Mouse (Mus musculus) stomach, postnatal 0 days (tissue): ENCODE data around the gene Glb1l. TPM values are rescaled to one million over a fixed set of nuclear protein-coding genes. Genes with fewer than 3 reads are reported as not detected.

ENCODE experiments used
- ATAC-seq: fragments of 200-750 bp; cut with Nextera tagmentation; 2 replicates; pipeline ENCODE4 v1.8.0; 2017; ENCODE audit not compliant: low FRiP score, low TSS enrichment
- DNase-seq: peaks from one replicate; pipeline ENCODE4 v3.0.0-alpha.2; 2016; ENCODE audit warnings: low spot score
- H3K27ac ChIP-seq: fragments of 300-500 bp; sonication (generic); replicated peaks from 2 replicates; pipeline ENCODE4 v1.5.1; 2014; ENCODE audit warnings: mild to moderate bottlenecking, control low read depth
- H3K27me3 ChIP-seq: fragments of 300-500 bp; sonication (generic); 2 replicates; pipeline ENCODE4 v1.6.1; 2014; ENCODE audit warnings: low read length; ENCODE audit not compliant: control insufficient read depth, insufficient read depth
- H3K36me3 ChIP-seq: fragments of 300-500 bp; sonication (generic); 2 replicates; pipeline ENCODE4 v1.6.1; 2014; ENCODE audit warnings: low read length, mixed read lengths; ENCODE audit not compliant: control insufficient read depth, insufficient read depth
- H3K4me1 ChIP-seq: fragments of 300-500 bp; sonication (generic); replicated peaks from 2 replicates; pipeline ENCODE4 v1.6.1; 2014; ENCODE audit warnings: antibody characterized with exemption; ENCODE audit not compliant: control insufficient read depth, insufficient read depth
- H3K4me2 ChIP-seq: fragments of 300-500 bp; sonication (generic); replicated peaks from 2 replicates; pipeline ENCODE4 v1.6.1; 2014; ENCODE audit warnings: low read depth, mild to moderate bottlenecking, control low read depth, moderate library complexity
- H3K4me3 ChIP-seq: fragments of 300-500 bp; sonication (generic); 2 replicates; pipeline ENCODE4 v1.5.1; 2014; ENCODE audit warnings: low read depth, low read length, control low read depth
- H3K9ac ChIP-seq: fragments of 300-500 bp; sonication (generic); 2 replicates; pipeline ENCODE4 v1.6.1; 2014; ENCODE audit warnings: mild to moderate bottlenecking, low read length, control low read depth, mixed read lengths
- H3K9me3 ChIP-seq: fragments of 300-500 bp; sonication (generic); 2 replicates; pipeline ENCODE4 v1.6.1; 2016; ENCODE audit warnings: low read length; ENCODE audit not compliant: control insufficient read depth
- CTCF ChIP-seq: IDR thresholded peaks from 2 replicates; pipeline ENCODE4 v1.5.1; 2016; ENCODE audit warnings: antibody characterized with exemption, low read depth, mild to moderate bottlenecking, moderate library complexity
- EP300 ChIP-seq: optimal IDR thresholded peaks from 2 replicates; pipeline ENCODE3; 2016; ENCODE audit warnings: antibody characterized with exemption
- WGBS: fragments of 180-500 bp; shearing (Covaris S2); extraction: QIAGEN DNeasy Blood & Tissue Kit; methylation state at CpG from one replicate; pipeline ENCODE4 v1.1.7; 2014; 5-methylcytosine and 5-hydroxymethylcytosine counted together
- microRNA-seq: library from miRNA; unstranded; fragments of <30 nt; microRNA quantifications from one replicate; pipeline ENCODE4, GENCODE M21; 2016
- polyA plus RNA-seq: library from polyadenylated mRNA; unstranded; fragments of >200 nt; fragmentation: Nextera tagmentation; extraction: Ambion mirVana; gene quantifications from 2 replicates; pipeline ENCODE4 v1.2.1, GENCODE M21; 2015

The Glb1l gene
- polyA plus RNA-seq, 1 experiment from 2014 or later = 5.2 TPM

GRCm38 (mm10) chr1:75160256-75160617 lies 50.4 kb downstream of the Glb1l start:
- no peak overlapping the region for H3K4me2 ChIP-seq
- no peaks in the 10 kb centered on the region for H3K9me3 ChIP-seq
- no peaks in the 10 kb centered on the region for H3K36me3 ChIP-seq
- no peaks in the 10 kb centered on the region for H3K27me3 ChIP-seq
- no peak for TF ChIP-seq EP300
- TF ChIP-seq CTCF = no peak
- no peaks in the 10 kb centered on the region for H3K4me1 ChIP-seq
- no peak for ATAC-seq
- H3K9ac ChIP-seq = no peak overlapping the region
- H3K4me3 ChIP-seq = no peak overlapping the region
- no peak for DNase-seq
- no peak overlapping the region for H3K27ac ChIP-seq
- 81% methylated on average over 4 of the region's 4 CpGs for WGBS

- Histone ChIP-seq H3K36me3 (no peaks in the 10 kb centered on the region), H3K9ac (no peak overlapping the region), H3K4me1 (no peaks in the 10 kb centered on the region), H3K27ac (no peak overlapping the region), H3K4me3 (no peak overlapping the region), H3K27me3 (no peaks in the 10 kb centered on the region), H3K4me2 (no peak overlapping the region), H3K9me3 (no peaks in the 10 kb centered on the region)
- ATAC-seq (no peak), DNase-seq (no peak)
- WGBS = 69% methylated on average over 5 of the region's 5 CpGs
- TF ChIP-seq EP300 = no peak
- TF ChIP-seq CTCF = no peak
Measured at GRCm38 (mm10) chr1:75159540-75160255, 50.9 kb downstream of the Glb1l start.

- H3K4me2 ChIP-seq = no peak overlapping the region
- no peak overlapping the region for H3K4me3 ChIP-seq
- no peak for ATAC-seq
- no peak overlapping the region for H3K27ac ChIP-seq
- TF ChIP-seq CTCF (no peak), EP300 (no peak)
- no peaks in the 10 kb centered on the region for H3K4me1 ChIP-seq
- no peak for DNase-seq
- no peak overlapping the region for H3K9ac ChIP-seq
- no peaks in the 10 kb centered on the region for H3K9me3 ChIP-seq
- H3K27me3 ChIP-seq = no peaks in the 10 kb centered on the region
- H3K36me3 ChIP-seq = no peaks in the 10 kb centered on the region
Measured at GRCm38 (mm10) chr1:75158990-75159389, 51.6 kb downstream of the Glb1l start.

- H3K27me3 ChIP-seq = no peaks in the 10 kb centered on the region
- no peaks in the 10 kb centered on the region for H3K4me1 ChIP-seq
- 38% methylated on average over 3 of the region's 3 CpGs for WGBS
- H3K9me3 ChIP-seq = no peaks in the 10 kb centered on the region
- no peak overlapping the region for H3K9ac ChIP-seq
- H3K36me3 ChIP-seq = no peaks in the 10 kb centered on the region
- no peak overlapping the region for H3K4me2 ChIP-seq
- ATAC-seq (no peak), DNase-seq (no peak)
- no peak overlapping the region for H3K4me3 ChIP-seq
- no peak overlapping the region for H3K27ac ChIP-seq
- TF ChIP-seq EP300 (no peak), CTCF (no peak)
Measured at GRCm38 (mm10) chr1:75155837-75156236, 54.8 kb downstream of the Glb1l start.

GRCm38 (mm10) chr1:75148727-75149126 lies 61.9 kb downstream of the Glb1l start:
- peaks cover 34% of the 10 kb centered on the region for H3K36me3 ChIP-seq
- DNase-seq = no peak
- no peaks in the 10 kb centered on the region for H3K27me3 ChIP-seq
- WGBS = 87% methylated on average over 4 of the region's 4 CpGs
- ATAC-seq = no peak
- H3K27ac ChIP-seq = no peak overlapping the region
- H3K4me2 ChIP-seq = no peak overlapping the region
- no peaks in the 10 kb centered on the region for H3K4me1 ChIP-seq
- H3K4me3 ChIP-seq = no peak overlapping the region
- no peaks in the 10 kb centered on the region for H3K9me3 ChIP-seq
- TF ChIP-seq CTCF = no peak
- no peak for TF ChIP-seq EP300
- no peak overlapping the region for H3K9ac ChIP-seq

Small RNA genes within 50 kb of the gene (microRNA-seq; reads per million reads assigned to microRNA genes)
- gene Gm27943 = not detected

Other genes starting within 250 kb of the Glb1l start
- 3.5 and 4.2 TPM in 2 replicates for gene Nhej1, start 85.6 kb downstream of the Glb1l start, polyA plus RNA-seq
- gene Slc23a3, start 76.9 kb downstream of the Glb1l start, polyA plus RNA-seq = 2.2 TPM in 2 replicates
- 35.1 and 38.3 TPM in 2 replicates for gene Cnppd1, start 68.1 kb downstream of the Glb1l start, polyA plus RNA-seq
- gene Retreg2, start 68.0 kb downstream of the Glb1l start, polyA plus RNA-seq = 30.4 and 31.2 TPM in 2 replicates
- gene Zfand2b, start 42.2 kb downstream of the Glb1l start, polyA plus RNA-seq = 43.0 and 44.5 TPM in 2 replicates
- gene Abcb6, start 30.4 kb downstream of the Glb1l start, polyA plus RNA-seq = 20.9 and 21.5 TPM in 2 replicates
- 12.9 and 13.6 TPM in 2 replicates for gene Ankzf1, start 18.7 kb downstream of the Glb1l start, polyA plus RNA-seq
- gene Atg9a, start 18.6 kb downstream of the Glb1l start, polyA plus RNA-seq = 17.4 and 18.8 TPM in 2 replicates
- gene Stk16, start within 50 bp of the Glb1l start, polyA plus RNA-seq = 57.9 and 58.1 TPM in 2 replicates
- gene Tuba4a, start 9.1 kb upstream of the Glb1l start, polyA plus RNA-seq = 314 and 325 TPM in 2 replicates
- gene A630095N17Rik, start 21.3 kb upstream of the Glb1l start, polyA plus RNA-seq = 0.25 TPM in 1 of 2 replicates, not detected in the other
- 24.2 and 25.8 TPM in 2 replicates for gene Dnajb2, start 25.6 kb upstream of the Glb1l start, polyA plus RNA-seq
- gene Ptprn, start 53.7 kb upstream of the Glb1l start, polyA plus RNA-seq = 2.3 and 2.5 TPM in 2 replicates
- gene Resp18, start 67.6 kb upstream of the Glb1l start, polyA plus RNA-seq = 7.7 and 8.7 TPM in 2 replicates
- 104 and 108 TPM in 2 replicates for gene Dnpep, start 107.2 kb upstream of the Glb1l start, polyA plus RNA-seq
- 223 and 291 TPM in 2 replicates for gene Des, start 149.5 kb upstream of the Glb1l start, polyA plus RNA-seq
- 28.8 and 30.0 TPM in 2 replicates for gene Speg, start 164.5 kb upstream of the Glb1l start, polyA plus RNA-seq
- 85.2 and 98.6 TPM in 2 replicates for gene Gmppa, start 225.1 kb upstream of the Glb1l start, polyA plus RNA-seq
- 0.55 and 0.63 TPM in 2 replicates for gene Asic4, start 239.6 kb upstream of the Glb1l start, polyA plus RNA-seq